Mouse (Mus musculus) forelimb bud, embryonic 11.5 days (tissue): ENCODE measurements around the gene Stag1.
A peak's percentile ranks its signal among the peaks of the same experiment; 100 is the strongest.

Experiments used
- DNase-seq: peaks from one replicate; pipeline ENCODE4 v3.0.0-alpha.2; 2012; ENCODE audit warnings: low read depth, low spot score

Stag1 gene

DNA sequence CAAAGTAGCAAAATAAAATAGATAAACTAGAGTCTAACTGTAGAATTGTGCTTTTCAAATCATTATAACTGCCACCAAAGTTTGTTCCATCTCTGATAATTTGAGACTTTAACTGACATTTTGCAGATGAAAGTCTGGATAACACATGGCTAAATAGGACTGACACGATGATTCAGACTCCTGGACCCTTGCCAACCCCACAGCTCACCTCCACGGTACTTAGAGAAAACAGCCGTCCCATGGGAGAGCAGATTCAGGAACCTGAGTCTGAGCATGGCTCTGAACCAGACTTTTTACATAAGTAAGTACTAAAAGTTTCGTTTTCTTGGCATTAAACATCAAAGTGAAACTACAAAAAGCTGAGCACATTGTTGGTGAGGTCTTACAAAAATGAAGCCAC is 353.9 kb downstream of the Stag1 start:
- no peak for DNase-seq

- no peak for DNase-seq
Measured at GRCm38 (mm10) chr9:100962903-100963427, 365.4 kb downstream of the Stag1 start.

DNA sequence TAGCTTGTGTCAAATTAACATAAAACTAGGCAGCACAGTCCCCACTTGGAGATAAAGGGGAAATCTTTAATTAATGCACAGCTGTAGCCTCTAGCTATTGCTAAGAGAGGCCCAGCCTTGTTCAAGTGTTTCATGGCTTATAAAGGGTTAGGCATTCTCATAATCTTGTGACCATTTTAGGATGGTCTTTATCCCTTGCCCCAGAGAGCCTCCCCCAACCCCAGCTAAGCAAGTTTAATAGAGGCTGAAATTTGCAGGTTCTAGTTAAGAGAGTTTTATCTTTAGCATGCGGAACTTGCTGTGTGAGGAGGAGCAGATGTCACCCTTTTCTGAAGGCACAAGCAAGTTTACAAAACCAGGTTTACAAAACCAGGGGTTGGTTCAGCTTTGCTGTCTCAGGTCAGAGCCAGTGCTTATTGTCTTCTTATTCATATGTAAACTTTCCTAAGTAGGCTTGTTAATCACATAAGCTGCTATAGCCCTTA is 365.9 kb downstream of the Stag1 start:
- no peak for DNase-seq

DNA sequence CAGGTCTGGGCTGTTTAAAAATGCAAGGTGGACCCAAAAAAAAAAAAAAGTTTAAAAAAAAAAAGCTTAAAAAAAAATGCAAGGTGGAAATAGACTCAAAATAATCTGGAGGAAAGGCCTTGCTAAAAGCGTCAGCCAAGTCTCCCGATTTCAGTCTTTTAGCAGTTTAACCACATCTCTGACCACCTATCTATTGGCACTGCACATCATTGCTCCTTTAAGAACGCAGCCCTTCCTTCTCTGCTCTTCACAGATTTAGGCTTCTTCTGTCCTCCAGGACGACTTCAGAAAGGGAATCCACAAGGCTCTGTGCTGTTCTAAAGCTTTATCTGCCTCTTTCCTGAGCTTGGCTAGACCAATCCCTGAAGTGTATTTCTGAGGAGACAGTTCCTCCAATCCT is 366.5 kb downstream of the Stag1 start:
- no peak for DNase-seq

- DNase-seq, result no peak
Measured at GRCm38 (mm10) chr9:100969461-100969860, 371.9 kb downstream of the Stag1 start.

DNA sequence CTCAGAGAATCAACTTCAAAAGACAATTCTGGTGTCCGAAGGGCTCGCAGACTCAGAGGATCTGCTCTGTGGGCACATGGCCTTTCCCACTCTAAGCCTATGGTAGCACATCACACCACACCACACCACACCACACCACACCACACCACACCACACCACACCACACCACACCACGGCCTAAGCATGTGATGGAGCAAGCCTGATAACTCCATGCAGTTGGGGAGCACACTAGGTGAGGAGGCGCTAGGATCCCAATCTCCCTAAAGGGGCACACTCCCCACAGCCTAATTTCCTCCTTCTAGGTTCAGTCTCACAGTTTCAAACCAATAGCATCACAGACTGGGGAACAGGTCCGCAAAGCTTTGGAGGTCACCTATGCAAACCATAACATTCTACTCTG is 381.1 kb downstream of the Stag1 start:
- no peak for DNase-seq

DNA sequence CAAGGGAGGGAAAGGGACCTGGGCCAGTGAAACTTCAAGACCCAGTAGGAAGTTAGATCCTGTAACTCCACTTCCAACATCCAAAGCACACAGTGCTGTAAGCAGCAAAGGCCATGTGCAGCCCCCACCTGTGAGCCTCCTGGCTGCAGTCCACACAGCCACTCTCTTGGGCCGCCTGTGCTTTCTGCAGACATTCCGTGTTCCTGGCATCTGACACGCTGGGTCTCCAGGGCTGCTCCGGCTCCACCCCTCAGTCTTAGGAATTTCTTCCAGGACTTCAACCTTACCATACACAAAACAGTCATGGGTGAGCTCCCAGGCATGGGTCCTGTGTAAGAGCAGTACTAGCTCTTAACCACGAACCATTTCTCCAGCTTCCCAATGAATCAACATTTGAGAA is 381.7 kb downstream of the Stag1 start:
- DNase-seq, result no peak

GRCm38 (mm10) chr9:100982786-100983185 is 385.2 kb downstream of the Stag1 start:
- DNase-seq, result no peak

DNA sequence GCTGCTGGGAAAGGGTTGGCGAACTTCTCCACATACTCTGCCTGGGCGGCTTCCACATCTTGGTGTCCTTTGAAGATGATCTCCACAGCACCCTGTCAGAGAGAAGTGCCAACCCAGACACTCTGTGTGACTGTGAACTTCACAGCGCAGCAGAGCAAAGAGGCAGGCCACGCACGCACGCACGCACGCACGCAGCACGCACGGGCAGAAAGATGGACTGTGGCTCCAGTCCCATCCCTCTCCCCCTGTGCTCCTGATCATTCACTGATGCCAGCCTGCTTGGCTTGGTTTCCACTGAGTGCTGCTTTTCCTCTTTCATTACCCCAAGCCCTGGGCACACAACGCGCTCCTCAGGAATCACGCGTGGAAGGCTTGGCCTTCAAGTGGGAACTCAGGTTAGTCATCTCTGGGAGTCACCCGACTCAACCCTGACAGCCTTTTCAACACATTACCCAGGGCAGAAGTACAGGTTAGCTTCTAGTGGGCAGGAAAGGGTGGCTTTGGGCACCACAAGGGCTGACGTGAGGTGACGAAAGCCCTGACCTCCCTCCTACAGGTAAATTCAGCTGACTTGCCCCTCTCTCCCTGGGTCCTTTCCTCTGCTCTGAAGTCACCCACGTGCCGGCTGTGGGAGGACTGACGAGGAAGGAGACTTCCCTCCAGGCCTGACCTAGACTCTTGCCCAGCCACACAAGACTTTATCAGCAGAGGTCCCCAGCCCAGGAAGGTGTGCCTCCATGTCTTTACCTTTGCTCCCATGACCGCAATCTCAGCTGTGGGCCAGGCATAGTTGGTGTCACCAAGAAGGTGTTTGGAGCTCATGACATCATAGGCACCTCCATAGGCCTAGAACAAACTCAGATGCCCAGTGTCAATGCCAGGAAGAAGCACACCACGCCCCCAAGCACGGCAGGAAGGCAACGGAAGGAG is 387.0 kb downstream of the Stag1 start:
- DNase-seq, result no peak

DNA sequence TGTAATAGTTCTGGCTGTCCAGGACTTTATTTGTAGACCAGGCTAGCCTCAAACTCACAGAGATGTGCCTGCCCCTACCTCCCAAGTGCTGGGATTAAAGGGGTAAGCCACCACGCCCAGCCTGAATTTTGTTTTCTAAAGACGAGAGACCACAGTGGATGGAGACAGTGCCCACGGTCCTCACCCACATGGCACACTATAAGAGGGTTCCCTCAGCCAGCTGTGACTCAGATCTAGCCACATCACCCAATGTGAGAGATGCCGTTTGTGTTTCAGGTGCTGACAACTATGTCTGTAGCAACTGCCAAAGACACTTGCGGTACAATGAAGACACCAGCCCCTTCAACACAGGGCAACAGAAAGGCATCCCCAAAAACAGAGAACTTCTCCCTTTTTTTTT is 389.4 kb downstream of the Stag1 start:
- DNase-seq, result no peak

- no peak for DNase-seq
Measured at GRCm38 (mm10) chr9:100987850-100988249, 390.3 kb downstream of the Stag1 start.

DNA sequence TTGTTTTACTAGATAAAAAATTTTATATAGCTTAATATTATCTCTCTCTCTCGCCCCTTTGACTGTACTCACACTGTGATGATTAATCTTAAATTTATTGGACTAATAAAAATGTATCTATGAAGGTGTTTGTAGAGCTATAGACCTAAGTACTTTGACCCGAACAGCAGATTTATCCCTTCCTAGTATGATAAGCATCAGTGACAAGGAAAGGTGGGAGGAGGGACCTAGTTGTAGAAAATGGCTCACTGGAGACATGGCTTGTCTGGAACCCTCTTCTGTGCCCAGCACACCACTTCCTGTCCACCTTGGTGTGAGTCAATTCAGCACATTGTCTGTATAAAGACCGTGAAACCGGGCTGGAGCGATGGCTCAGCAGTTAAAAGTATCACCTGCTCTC is 393.0 kb downstream of the Stag1 start:
- no peak for DNase-seq

- no peak for DNase-seq
Measured at GRCm38 (mm10) chr9:100991321-100991720, 393.7 kb downstream of the Stag1 start.

DNA sequence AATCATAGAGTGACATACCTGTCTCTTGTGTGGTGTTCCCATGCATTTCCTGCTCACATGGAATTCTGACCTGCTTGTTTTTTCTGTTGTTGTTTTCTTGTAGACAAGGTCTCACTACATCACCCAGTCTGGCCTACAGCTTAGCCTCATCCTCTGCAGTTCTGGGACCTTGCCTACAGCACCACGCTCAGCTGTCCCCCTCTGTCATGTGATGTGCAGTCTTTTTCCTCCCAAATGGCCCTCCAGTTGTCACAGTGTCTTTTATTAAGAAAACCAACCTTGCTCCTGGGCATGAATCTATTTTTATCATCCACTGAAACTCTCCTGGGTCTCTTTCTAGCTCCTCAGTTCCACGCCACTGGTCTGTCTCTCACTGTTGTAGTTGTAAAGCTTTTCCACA is 394.6 kb downstream of the Stag1 start:
- DNase-seq, result no peak

DNA sequence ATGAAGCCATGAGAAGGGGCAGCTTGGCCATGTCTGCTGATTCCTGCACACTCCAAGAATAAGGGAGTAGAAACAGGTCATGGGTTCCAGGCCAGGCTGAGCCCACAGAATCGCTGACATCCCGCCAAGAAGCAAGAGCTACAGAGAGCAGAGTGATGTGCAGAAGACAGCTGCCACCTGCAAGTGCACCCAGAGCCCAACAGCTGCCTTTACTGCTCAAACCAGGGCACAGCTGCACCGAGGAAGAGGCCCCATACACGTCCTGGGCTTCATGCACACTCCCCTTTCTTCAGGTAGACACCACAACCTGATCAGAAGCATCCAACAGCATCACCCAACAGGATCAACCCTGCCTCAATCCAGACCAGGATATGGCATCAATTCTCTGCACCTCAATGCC is 396.3 kb downstream of the Stag1 start:
- no peak for DNase-seq

GRCm38 (mm10) chr9:100997138-100997537 is 399.5 kb downstream of the Stag1 start:
- DNase-seq, result no peak

- peak; percentile 23 for DNase-seq
Measured at GRCm38 (mm10) chr9:101002053-101002452, 404.5 kb downstream of the Stag1 start.

DNA sequence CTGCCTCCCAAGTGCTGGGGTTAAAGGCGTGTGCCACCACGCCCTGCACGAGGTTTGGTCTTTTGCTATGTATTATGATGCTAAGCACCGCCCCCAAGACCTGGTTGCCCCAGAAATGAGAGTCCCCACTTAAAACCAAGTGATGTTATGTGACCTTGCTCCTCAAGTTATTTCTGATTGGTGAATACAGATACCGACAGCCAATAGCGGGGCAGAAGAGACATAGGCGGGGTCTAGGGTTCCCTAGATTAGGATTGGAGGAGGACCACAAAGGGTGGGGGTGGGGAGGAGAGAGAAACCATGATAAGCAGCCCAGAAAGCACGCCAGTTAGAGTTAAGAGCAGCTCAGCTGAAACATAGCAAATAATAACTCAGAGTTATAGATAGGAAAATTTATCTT is 405.2 kb downstream of the Stag1 start:
- DNase-seq, result no peak

- no peak for DNase-seq
Measured at GRCm38 (mm10) chr9:101003302-101003701, 405.7 kb downstream of the Stag1 start.

DNA sequence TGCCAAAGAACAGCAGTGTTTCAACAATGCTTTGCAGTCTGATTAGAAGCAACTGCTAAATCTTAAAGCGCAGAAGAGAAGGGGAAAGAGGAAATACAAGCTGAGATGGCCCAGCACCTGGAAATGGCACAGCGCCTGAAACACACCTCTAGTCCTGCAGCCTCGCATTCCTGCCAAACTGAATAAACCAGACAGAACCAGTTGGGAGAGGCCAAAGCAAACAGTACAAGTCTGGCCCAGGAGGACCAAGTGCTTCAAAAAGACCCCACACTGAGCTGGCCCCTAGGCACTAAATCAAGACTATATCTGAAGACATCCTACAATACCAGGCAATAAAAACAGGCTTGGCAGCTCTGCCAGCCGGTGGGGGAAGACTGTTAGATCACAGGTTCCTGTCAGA is 408.3 kb downstream of the Stag1 start:
- no peak for DNase-seq
